Mouse (Mus musculus): ENCODE data around the gene Pianp. TPM values are rescaled to one million over a fixed set of nuclear protein-coding genes. Genes with fewer than 3 reads are reported as not detected.

Pianp gene
- polyA plus RNA-seq, 1 experiment: 21.4 TPM

DNA sequence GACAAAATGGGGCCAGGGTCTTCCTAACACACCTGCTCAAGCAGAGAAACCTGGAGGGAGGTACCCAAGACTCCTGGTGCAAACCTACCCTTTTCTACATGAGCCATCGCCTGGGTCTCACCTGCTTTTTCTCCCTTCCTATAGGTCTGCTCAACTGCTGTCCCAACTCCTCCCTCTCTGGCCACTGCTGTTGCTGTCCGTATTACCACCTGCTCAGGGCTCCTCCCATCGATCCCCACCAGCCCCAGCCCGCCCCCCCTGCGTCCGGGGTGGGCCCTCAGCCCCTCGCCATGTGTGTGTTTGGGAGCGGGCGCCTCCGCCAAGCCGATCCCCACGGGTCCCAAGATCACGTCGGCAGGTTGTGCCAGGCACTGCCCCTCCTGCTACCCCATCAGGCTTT is 2.6 kb downstream of the Pianp start:
- Histone ChIP-seq H3K9ac (ENCODE audit: low read depth, poor library complexity, severe bottlenecking) (peak overlapping the region; percentile 75), H3K27me3 (ENCODE audit: control insufficient read depth, insufficient read depth, low read length, poor library complexity, severe bottlenecking) (no peaks in the 10 kb centered on the region), H3K4me1 (ENCODE audit: control insufficient read depth, insufficient read depth, low read length) (peaks cover 4% of the 10 kb centered on the region), H3K9me3 (replicated peaks; ENCODE audit: control insufficient read depth, insufficient read depth, low read length, poor library complexity, severe bottlenecking) (no peaks in the 10 kb centered on the region), H3K36me3 (ENCODE audit: control insufficient read depth, insufficient read depth, low read length, poor library complexity, severe bottlenecking) (no peaks in the 10 kb centered on the region), H3K27ac (ENCODE audit: insufficient read depth, low read length) (peak overlapping the region; percentile 33), H3K4me3 (ENCODE audit: low read depth, low read length) (peak overlapping the region; percentile 74)
- no peak for TF ChIP-seq EP300 (IDR thresholded peaks at IDR 0.05; ENCODE audit: insufficient read depth, low read depth, low read length)
- no peak for TF ChIP-seq POLR2A (IDR thresholded peaks at IDR 0.05; ENCODE audit: insufficient read depth, low read length)
- no peak for TF ChIP-seq CTCF (IDR thresholded peaks at IDR 0.05; ENCODE audit: low read depth, low read length)

DNA sequence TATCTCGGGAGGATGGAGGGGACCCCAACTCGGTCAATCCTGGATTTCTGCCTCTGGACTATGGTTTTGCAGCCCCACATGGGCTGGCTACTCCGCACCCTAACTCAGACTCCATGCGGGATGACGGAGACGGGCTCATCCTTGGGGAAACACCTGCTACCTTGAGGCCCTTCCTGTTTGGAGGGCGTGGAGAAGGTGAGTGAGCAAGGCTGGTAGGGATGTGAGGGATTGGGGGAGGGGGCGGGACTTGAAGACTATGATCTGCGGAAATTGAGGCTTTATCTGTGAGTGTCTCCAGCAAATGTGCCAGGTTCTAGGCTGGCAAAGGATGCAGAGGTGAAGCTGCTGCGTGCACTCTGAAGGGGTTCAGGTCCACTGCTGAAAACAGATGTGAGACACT is 3.1 kb downstream of the Pianp start:
- H3K27ac ChIP-seq (ENCODE audit: insufficient read depth, low read length): peak overlapping the region; percentile 51
- H3K4me1 ChIP-seq (ENCODE audit: control insufficient read depth, insufficient read depth, low read length): peaks cover 6% of the 10 kb centered on the region
- peak overlapping the region; percentile 60 for H3K4me3 ChIP-seq (ENCODE audit: low read depth, low read length)
- TF ChIP-seq EP300 (IDR thresholded peaks at IDR 0.05; ENCODE audit: insufficient read depth, low read depth, low read length): 0 out of 2 replicates have a peak, but pooled peaks have one; percentile 21
- TF ChIP-seq CTCF (IDR thresholded peaks at IDR 0.05; ENCODE audit: low read depth, low read length): no peak
- TF ChIP-seq POLR2A (IDR thresholded peaks at IDR 0.05; ENCODE audit: insufficient read depth, low read length): no peak
- no peaks in the 10 kb centered on the region for H3K9me3 ChIP-seq (replicated peaks; ENCODE audit: control insufficient read depth, insufficient read depth, low read length, poor library complexity, severe bottlenecking)
- H3K9ac ChIP-seq (ENCODE audit: low read depth, poor library complexity, severe bottlenecking): peak overlapping the region; percentile 75
- H3K27me3 ChIP-seq (ENCODE audit: control insufficient read depth, insufficient read depth, low read length, poor library complexity, severe bottlenecking): no peaks in the 10 kb centered on the region
- no peaks in the 10 kb centered on the region for H3K36me3 ChIP-seq (ENCODE audit: control insufficient read depth, insufficient read depth, low read length, poor library complexity, severe bottlenecking)

DNA sequence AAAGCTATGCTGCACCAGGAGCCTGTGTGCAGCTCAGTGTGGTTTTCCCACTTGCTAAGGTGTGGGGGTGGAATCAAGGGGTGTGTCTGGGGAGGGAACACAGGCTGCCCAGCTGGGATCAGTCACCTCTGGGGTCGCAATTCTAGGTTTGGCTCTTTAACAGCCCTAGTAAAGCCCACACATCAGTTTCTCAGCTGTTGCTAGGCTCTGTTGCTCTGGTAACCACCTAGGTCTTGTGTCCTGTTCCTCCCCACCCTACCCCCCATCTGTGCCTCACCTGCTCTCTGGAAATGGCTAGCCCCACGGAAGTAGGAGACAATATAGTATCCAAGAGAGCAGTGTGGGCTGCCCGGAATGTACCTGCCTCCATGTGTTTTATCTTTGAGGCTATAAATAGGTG is 7.2 kb downstream of the Pianp start:
- TF ChIP-seq EP300 (IDR thresholded peaks at IDR 0.05; ENCODE audit: insufficient read depth, low read depth, low read length): no peak
- no peak for TF ChIP-seq CTCF (IDR thresholded peaks at IDR 0.05; ENCODE audit: low read depth, low read length)
- TF ChIP-seq POLR2A (IDR thresholded peaks at IDR 0.05; ENCODE audit: insufficient read depth, low read length): no peak
- Histone ChIP-seq H3K4me1 (ENCODE audit: control insufficient read depth, insufficient read depth, low read length) (peaks cover 8% of the 10 kb centered on the region), H3K27me3 (ENCODE audit: control insufficient read depth, insufficient read depth, low read length, poor library complexity, severe bottlenecking) (no peaks in the 10 kb centered on the region), H3K9ac (ENCODE audit: low read depth, poor library complexity, severe bottlenecking) (no peak overlapping the region), H3K36me3 (ENCODE audit: control insufficient read depth, insufficient read depth, low read length, poor library complexity, severe bottlenecking) (no peaks in the 10 kb centered on the region), H3K9me3 (replicated peaks; ENCODE audit: control insufficient read depth, insufficient read depth, low read length, poor library complexity, severe bottlenecking) (no peaks in the 10 kb centered on the region), H3K27ac (ENCODE audit: insufficient read depth, low read length) (no peak overlapping the region), H3K4me3 (ENCODE audit: low read depth, low read length) (no peak overlapping the region)

DNA sequence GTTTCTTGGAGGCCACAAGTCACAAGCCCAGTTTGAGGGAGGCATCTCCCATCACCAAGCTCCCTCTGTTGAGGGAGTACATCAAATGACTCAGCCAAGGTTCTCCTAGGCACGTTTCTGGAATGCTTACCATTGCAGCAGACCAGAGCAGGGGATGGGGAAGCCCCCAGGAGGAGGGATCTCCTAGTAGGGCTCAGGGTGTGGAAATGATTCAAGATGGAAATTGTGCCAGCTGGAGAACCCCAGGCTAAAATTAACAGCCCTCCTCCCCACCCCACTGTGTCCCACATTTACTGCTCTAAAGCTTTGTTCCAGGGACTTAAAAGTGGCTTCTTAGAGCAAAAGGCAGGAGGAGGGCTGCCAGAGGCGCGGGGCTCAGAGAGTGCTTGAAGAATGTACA is 8.6 kb downstream of the Pianp start:
- H3K27me3 ChIP-seq (ENCODE audit: control insufficient read depth, insufficient read depth, low read length, poor library complexity, severe bottlenecking): no peaks in the 10 kb centered on the region
- no peaks in the 10 kb centered on the region for H3K9me3 ChIP-seq (replicated peaks; ENCODE audit: control insufficient read depth, insufficient read depth, low read length, poor library complexity, severe bottlenecking)
- H3K4me3 ChIP-seq (ENCODE audit: low read depth, low read length): no peak overlapping the region
- TF ChIP-seq EP300 (IDR thresholded peaks at IDR 0.05; ENCODE audit: insufficient read depth, low read depth, low read length) (no peak), POLR2A (IDR thresholded peaks at IDR 0.05; ENCODE audit: insufficient read depth, low read length) (no peak), CTCF (IDR thresholded peaks at IDR 0.05; ENCODE audit: low read depth, low read length) (no peak)
- peaks cover 8% of the 10 kb centered on the region for H3K4me1 ChIP-seq (ENCODE audit: control insufficient read depth, insufficient read depth, low read length)
- H3K36me3 ChIP-seq (ENCODE audit: control insufficient read depth, insufficient read depth, low read length, poor library complexity, severe bottlenecking): no peaks in the 10 kb centered on the region
- H3K9ac ChIP-seq (ENCODE audit: low read depth, poor library complexity, severe bottlenecking): no peak overlapping the region
- no peak overlapping the region for H3K27ac ChIP-seq (ENCODE audit: insufficient read depth, low read length)

DNA sequence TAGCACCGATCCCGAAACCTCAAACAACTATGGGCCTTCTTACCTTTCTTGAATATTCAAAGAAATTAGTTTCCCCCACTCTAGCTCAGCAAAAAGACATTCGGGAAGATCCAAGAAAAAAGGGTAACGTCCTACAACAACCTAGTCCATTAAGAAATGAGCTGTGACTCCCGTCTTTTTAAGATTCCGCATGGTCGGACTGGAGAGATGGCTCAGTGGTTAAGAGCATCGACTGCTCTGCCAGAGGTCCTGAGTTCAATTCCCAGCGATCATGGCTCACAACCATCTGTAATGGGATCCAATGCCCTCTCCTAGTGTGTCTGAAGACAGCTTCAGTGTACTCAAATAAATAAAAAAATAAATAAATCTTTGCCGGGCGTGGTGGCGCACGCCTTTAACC is 11.6 kb downstream of the Pianp start:
- TF ChIP-seq EP300 (IDR thresholded peaks at IDR 0.05; ENCODE audit: insufficient read depth, low read depth, low read length) (no peak), CTCF (IDR thresholded peaks at IDR 0.05; ENCODE audit: low read depth, low read length) (no peak), POLR2A (IDR thresholded peaks at IDR 0.05; ENCODE audit: insufficient read depth, low read length) (no peak)
- peaks cover 8% of the 10 kb centered on the region for H3K4me1 ChIP-seq (ENCODE audit: control insufficient read depth, insufficient read depth, low read length)
- peak overlapping the region; percentile 86 for H3K4me3 ChIP-seq (ENCODE audit: low read depth, low read length)
- H3K27ac ChIP-seq (ENCODE audit: insufficient read depth, low read length): peak overlapping the region; percentile 84
- no peaks in the 10 kb centered on the region for H3K27me3 ChIP-seq (ENCODE audit: control insufficient read depth, insufficient read depth, low read length, poor library complexity, severe bottlenecking)
- no peaks in the 10 kb centered on the region for H3K9me3 ChIP-seq (replicated peaks; ENCODE audit: control insufficient read depth, insufficient read depth, low read length, poor library complexity, severe bottlenecking)
- H3K36me3 ChIP-seq (ENCODE audit: control insufficient read depth, insufficient read depth, low read length, poor library complexity, severe bottlenecking): peaks cover 6% of the 10 kb centered on the region
- H3K9ac ChIP-seq (ENCODE audit: low read depth, poor library complexity, severe bottlenecking): peak overlapping the region; percentile 98

DNA sequence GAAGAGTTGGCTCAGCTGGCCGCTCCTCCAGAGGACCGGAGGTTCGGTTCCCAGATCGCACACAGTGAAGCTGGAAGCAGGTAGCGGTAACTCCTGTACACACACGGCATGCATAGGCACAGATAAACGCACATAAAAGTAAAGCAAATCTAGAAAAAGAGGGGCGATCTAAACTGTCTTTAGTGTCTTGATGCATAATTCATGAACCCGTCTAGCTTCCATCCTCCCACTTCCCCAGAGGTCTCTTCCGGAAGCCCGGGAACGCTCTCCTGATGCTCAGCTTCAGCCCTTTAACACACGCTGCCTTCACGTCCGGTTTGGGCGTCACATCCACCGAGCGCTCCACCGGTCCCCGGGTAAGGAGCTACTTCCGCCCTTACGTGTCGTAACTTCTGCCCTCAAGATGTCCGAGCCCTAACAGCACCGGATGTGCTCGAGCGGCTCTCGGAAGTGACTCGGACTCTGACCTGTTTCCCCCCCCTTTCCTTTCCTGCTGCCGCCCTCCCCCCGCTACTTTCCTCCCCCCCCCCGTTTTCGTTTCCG is 12.2 kb downstream of the Pianp start:
- no peaks in the 10 kb centered on the region for H3K9me3 ChIP-seq (replicated peaks; ENCODE audit: control insufficient read depth, insufficient read depth, low read length, poor library complexity, severe bottlenecking)
- H3K4me3 ChIP-seq (ENCODE audit: low read depth, low read length): peak overlapping the region; percentile 86
- H3K36me3 ChIP-seq (ENCODE audit: control insufficient read depth, insufficient read depth, low read length, poor library complexity, severe bottlenecking): peaks cover 6% of the 10 kb centered on the region
- peak; percentile 37; the same call in 1 of the 2 replicates for TF ChIP-seq EP300 (IDR thresholded peaks at IDR 0.05; ENCODE audit: insufficient read depth, low read depth, low read length)
- no peak for TF ChIP-seq POLR2A (IDR thresholded peaks at IDR 0.05; ENCODE audit: insufficient read depth, low read length)
- no peaks in the 10 kb centered on the region for H3K27me3 ChIP-seq (ENCODE audit: control insufficient read depth, insufficient read depth, low read length, poor library complexity, severe bottlenecking)
- H3K27ac ChIP-seq (ENCODE audit: insufficient read depth, low read length): peak overlapping the region; percentile 84
- H3K4me1 ChIP-seq (ENCODE audit: control insufficient read depth, insufficient read depth, low read length): peaks cover 5% of the 10 kb centered on the region
- peak overlapping the region; percentile 98 for H3K9ac ChIP-seq (ENCODE audit: low read depth, poor library complexity, severe bottlenecking)
